Mouse (Mus musculus) forebrain, embryonic 16.5 days (tissue): Measurements from ENCODE around the gene Cavin1. TPM values are rescaled to one million over a fixed set of nuclear protein-coding genes. Genes with fewer than 3 reads are reported as not detected.

ENCODE experiments used
- ATAC-seq: fragments of 200-750 bp; cut with Nextera tagmentation; 2 replicates; pipeline ENCODE4 v1.8.0; 2017; ENCODE audit warnings: mild to moderate bottlenecking, moderate library complexity
- H3K27ac ChIP-seq: fragments of 300-500 bp; sonication (generic); 2 replicates; pipeline ENCODE4 v1.5.1; 2014; ENCODE audit warnings: low read length, control low read depth
- H3K27me3 ChIP-seq: fragments of 300-500 bp; sonication (generic); replicated peaks from 2 replicates; pipeline ENCODE4 v1.6.1; 2014; ENCODE audit warnings: low read length; ENCODE audit not compliant: control insufficient read depth, insufficient read depth
- H3K36me3 ChIP-seq: fragments of 300-500 bp; sonication (generic); 2 replicates; pipeline ENCODE4 v1.6.1; 2014; ENCODE audit not compliant: control insufficient read depth, insufficient read depth
- H3K4me1 ChIP-seq: fragments of 300-500 bp; sonication (generic); replicated peaks from 2 replicates; pipeline ENCODE4 v1.6.1; 2014; ENCODE audit warnings: low read length; ENCODE audit not compliant: control insufficient read depth, insufficient read depth
- H3K4me2 ChIP-seq: fragments of 300-500 bp; sonication (generic); 2 replicates; pipeline ENCODE4 v1.6.1; 2014; ENCODE audit warnings: mild to moderate bottlenecking, low read length, control low read depth
- H3K4me3 ChIP-seq: fragments of 300-500 bp; sonication (generic); replicated peaks from 2 replicates; pipeline ENCODE4 v1.5.1; 2014; ENCODE audit warnings: mild to moderate bottlenecking, low read length, control low read depth
- H3K9ac ChIP-seq: fragments of 300-500 bp; sonication (generic); replicated peaks from 2 replicates; pipeline ENCODE4 v1.6.1; 2014; ENCODE audit warnings: low read depth, low read length, control low read depth
- H3K9me3 ChIP-seq: fragments of 300-500 bp; sonication (generic); 2 replicates; pipeline ENCODE4 v1.6.1; 2016; ENCODE audit warnings: low read length; ENCODE audit not compliant: control insufficient read depth
- WGBS: fragments of 180-500 bp; shearing (Covaris S2); extraction: QIAGEN DNeasy Blood & Tissue Kit; methylation state at CpG from one replicate; pipeline ENCODE4 v1.1.7; 2014; 5-methylcytosine and 5-hydroxymethylcytosine counted together
- polyA plus RNA-seq: library from polyadenylated mRNA; unstranded; fragments of >200 nt; fragmentation: Nextera tagmentation; extraction: Ambion mirVana; gene quantifications from 2 replicates; pipeline ENCODE4 v1.2.1, GENCODE M21; 2015

Gene Cavin1
- polyA plus RNA-seq, 1 experiment from 2014 or later, result 33.6 TPM

DNA sequence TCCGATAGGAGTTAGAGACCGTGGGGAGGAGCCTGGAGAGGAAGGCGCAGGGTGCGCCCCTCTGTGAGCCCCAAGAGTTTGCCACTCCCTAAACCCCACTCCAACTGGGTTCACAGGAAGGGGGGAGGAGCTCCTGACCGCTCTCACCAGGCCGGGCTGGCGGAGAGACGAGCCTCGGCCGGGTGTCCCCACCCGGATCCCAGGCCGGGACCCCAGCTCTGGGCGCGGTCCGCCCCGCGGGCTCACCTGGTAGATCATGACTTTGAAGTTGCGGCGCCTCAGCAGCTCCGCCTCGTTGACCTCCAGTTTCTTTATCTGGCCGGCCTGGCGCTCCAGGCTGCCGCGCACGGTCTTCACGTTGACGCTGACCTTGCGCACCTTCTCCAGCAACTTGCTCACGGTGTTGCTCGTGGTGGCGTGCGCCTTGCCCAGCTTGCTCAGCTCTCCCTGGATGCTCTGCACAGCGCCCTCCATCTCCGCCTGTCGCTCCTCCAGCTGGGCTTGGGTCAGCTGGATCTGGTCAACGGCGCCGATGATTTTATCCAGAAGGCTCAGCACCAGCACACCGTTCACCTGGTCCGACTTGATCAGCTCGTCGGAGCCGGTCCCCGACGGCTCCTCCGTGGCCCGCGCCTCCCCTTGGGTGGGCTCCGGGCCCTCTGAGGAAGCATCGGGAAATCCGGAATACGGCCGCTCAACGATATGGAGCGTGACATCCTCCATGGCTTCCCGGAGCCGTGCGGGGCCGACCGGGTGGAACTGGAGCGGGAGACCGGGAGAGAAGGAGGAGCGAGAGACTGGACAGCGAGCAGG is 737 bp downstream of the Cavin1 start:
- no peak for ATAC-seq
- Histone ChIP-seq H3K36me3 (no peaks in the 10 kb centered on the region), H3K4me1 (peaks cover 11% of the 10 kb centered on the region), H3K27me3 (peaks cover 61% of the 10 kb centered on the region), H3K4me3 (peak overlapping the region; percentile 38), H3K27ac (no peak overlapping the region), H3K9me3 (no peaks in the 10 kb centered on the region), H3K9ac (peak overlapping the region; percentile 34), H3K4me2 (peak overlapping the region; percentile 38)
- under 1% methylated on average over 65 of the region's 65 CpGs for WGBS

DNA sequence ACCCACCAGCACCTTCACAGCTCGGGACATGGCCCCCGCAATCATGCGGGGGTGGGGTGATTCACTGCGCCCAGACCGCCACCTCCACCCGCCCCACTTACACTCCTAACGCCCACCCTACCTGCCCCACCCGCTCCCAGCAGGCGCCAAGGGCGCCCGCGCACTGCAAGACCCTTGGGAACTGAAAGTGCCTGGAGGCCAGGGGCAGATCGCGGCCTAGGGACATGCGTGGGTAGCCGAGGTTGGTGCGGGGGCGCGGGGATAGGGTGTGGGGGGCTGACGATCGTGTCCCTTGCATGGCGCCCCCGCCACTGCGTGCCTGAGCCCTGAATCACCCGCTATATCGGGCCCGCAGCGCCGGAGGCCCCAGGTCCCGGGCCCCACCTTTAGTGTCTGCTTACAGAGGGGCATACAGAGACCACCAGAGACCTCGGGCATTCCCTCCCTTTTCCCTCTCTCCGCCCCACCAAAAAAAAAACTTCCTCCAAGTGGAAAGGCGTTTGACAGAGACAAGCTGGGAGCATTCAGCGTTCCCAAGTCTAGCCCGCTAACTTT is 1.4 kb downstream of the Cavin1 start:
- Histone ChIP-seq H3K9me3 (no peaks in the 10 kb centered on the region), H3K27ac (no peak overlapping the region), H3K4me1 (peaks cover 11% of the 10 kb centered on the region), H3K36me3 (no peaks in the 10 kb centered on the region), H3K4me3 (peak overlapping the region; percentile 38), H3K27me3 (peaks cover 61% of the 10 kb centered on the region), H3K9ac (no peak overlapping the region), H3K4me2 (peak overlapping the region; percentile 38)
- no peak for ATAC-seq
- WGBS, result 13% methylated on average over 32 of the region's 35 CpGs

DNA sequence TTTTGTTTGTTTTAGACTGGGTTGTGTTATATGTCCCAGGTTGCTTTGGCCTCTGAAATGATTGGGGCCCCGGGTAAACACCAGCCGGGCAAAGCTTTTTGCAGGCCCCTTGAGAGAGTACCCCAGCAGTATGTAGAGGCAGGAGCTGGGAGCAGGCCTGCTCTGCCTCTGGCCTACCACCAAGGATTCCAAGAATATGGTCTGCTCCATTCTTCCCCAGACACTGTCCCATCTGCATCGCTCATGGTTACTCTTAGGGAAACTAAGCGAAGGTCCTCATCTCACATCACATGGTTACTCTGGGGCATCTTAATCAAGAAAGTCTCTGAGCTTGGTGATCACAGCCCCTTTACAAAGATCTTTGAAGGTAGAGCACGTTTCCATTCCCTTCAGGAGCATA is 2.2 kb downstream of the Cavin1 start:
- H3K4me3 ChIP-seq, result no peak overlapping the region
- H3K4me2 ChIP-seq, result no peak overlapping the region
- peaks cover 61% of the 10 kb centered on the region for H3K27me3 ChIP-seq
- ATAC-seq, result no peak
- H3K9ac ChIP-seq, result no peak overlapping the region
- WGBS, result 79% methylated on average over 5 of the region's 5 CpGs
- peaks cover 11% of the 10 kb centered on the region for H3K4me1 ChIP-seq
- no peaks in the 10 kb centered on the region for H3K9me3 ChIP-seq
- no peak overlapping the region for H3K27ac ChIP-seq
- no peaks in the 10 kb centered on the region for H3K36me3 ChIP-seq

DNA sequence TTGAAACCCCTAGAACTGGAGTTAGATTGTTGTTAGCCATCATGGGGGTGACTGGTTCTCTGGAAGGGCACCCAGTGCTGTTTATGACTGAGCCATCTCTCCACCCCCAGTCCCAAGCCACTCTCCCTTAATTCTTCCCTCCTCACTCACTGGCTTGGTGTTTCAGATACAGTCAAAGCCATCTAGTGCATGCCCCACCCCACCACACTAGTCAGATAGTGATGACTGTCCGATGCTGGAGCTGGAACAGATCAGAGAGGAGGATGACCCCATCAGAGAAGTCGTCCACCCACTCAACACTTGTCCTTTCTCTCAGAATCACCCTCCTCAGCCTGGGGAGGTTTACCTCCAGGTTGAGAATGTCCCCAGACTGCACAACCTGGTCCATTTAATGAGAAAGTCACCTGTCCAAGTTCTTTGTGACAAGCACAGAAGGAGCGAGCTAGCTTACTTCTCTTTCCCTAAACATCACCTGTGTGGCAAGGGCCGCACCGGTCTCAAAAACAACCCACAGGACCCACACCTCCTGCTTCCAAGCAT is 2.7 kb downstream of the Cavin1 start:
- Histone ChIP-seq H3K9ac (no peak overlapping the region), H3K9me3 (no peaks in the 10 kb centered on the region), H3K27ac (no peak overlapping the region), H3K4me1 (peaks cover 11% of the 10 kb centered on the region), H3K36me3 (no peaks in the 10 kb centered on the region), H3K27me3 (peaks cover 55% of the 10 kb centered on the region), H3K4me2 (no peak overlapping the region), H3K4me3 (no peak overlapping the region)
- 82% methylated on average over 5 of the region's 5 CpGs for WGBS
- no peak for ATAC-seq

DNA sequence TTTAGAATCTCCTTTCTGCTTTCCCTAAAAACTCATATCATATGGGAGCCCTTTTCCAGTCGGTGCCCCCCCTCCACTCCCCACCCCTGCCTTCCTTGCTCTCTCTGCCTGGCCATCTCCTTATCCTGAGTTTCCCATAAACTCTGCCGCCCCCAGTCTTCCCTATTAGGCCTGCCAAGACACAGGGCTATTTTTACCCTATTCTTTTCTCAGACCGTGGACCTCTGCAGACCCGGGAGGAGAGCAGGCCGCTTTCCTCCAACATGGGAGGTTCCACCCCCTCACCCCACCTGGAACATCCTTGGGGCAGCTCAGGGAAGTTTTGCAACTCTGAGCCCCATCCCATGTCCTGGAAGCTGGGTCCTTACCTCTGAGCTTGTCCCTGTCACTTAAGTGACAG is 3.3 kb downstream of the Cavin1 start:
- H3K4me1 ChIP-seq, result peaks cover 11% of the 10 kb centered on the region
- H3K9me3 ChIP-seq, result no peaks in the 10 kb centered on the region
- H3K27me3 ChIP-seq, result peaks cover 51% of the 10 kb centered on the region
- H3K4me3 ChIP-seq, result no peak overlapping the region
- H3K4me2 ChIP-seq, result no peak overlapping the region
- H3K27ac ChIP-seq, result no peak overlapping the region
- ATAC-seq, result no peak
- 72% methylated on average over 5 of the region's 5 CpGs for WGBS
- no peak overlapping the region for H3K9ac ChIP-seq
- H3K36me3 ChIP-seq, result no peaks in the 10 kb centered on the region

DNA sequence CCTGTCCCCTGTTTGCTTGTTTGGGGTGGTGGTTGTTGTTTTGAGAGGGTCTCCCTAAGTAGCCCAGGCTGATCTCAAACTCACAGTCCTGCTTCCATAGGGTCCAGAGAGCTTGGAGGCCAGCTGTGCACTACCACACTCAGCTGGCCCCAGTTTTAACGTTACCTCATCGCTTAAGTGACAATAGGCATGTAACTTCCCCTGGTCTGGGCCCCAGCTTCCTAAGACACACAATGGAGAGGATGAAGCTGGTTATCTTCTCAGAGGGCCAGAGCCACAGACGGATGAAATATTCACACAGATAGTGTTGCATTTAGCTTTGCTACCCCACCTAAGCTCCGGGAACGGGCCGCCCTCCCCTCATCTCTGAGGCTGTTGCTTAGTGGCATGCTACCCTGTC is 4.9 kb downstream of the Cavin1 start:
- no peak for ATAC-seq
- no peak overlapping the region for H3K4me3 ChIP-seq
- no peak overlapping the region for H3K27ac ChIP-seq
- no peak overlapping the region for H3K9ac ChIP-seq
- H3K4me1 ChIP-seq, result peaks cover 11% of the 10 kb centered on the region
- H3K9me3 ChIP-seq, result no peaks in the 10 kb centered on the region
- no peaks in the 10 kb centered on the region for H3K36me3 ChIP-seq
- no peak overlapping the region for H3K4me2 ChIP-seq
- peaks cover 38% of the 10 kb centered on the region for H3K27me3 ChIP-seq
- WGBS, result 73% methylated on average over 6 of the region's 6 CpGs

DNA sequence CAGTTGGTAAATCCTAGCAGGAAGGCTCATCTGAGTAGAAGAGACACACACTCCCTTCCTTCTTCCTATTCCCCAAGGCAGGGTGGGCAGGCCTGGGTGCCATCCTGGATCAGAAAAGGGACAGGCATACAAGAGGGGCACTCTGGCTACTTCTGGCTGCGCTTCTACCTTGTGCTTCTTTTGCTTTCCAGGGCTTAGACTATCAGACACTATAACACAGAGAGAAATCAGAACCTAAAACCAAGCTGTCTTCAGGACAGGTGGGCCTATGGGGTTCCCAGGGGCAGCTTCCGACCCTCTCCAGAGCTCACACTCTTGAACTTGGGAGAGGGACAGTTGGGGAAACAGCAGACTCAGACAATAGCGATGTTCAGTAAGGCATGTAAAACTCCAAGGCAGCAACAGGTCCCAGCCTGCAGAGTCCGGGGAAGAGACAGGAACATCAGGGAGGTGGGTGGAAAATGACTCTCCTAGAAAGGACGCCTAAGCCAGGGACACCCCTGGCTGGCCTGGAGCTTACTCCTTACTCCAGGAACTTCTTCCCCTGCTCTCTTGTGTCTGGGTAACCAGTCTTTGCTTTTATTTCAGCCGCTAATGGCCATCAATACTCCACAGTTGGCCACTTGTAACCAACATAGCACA is 5.7 kb downstream of the Cavin1 start:
- Histone ChIP-seq H3K4me1 (peaks cover 9% of the 10 kb centered on the region), H3K27ac (no peak overlapping the region), H3K27me3 (peaks cover 32% of the 10 kb centered on the region), H3K9me3 (no peaks in the 10 kb centered on the region), H3K4me2 (no peak overlapping the region), H3K9ac (no peak overlapping the region), H3K36me3 (no peaks in the 10 kb centered on the region), H3K4me3 (no peak overlapping the region)
- ATAC-seq, result no peak
- WGBS, result 80% methylated on average over 6 of the region's 6 CpGs

DNA sequence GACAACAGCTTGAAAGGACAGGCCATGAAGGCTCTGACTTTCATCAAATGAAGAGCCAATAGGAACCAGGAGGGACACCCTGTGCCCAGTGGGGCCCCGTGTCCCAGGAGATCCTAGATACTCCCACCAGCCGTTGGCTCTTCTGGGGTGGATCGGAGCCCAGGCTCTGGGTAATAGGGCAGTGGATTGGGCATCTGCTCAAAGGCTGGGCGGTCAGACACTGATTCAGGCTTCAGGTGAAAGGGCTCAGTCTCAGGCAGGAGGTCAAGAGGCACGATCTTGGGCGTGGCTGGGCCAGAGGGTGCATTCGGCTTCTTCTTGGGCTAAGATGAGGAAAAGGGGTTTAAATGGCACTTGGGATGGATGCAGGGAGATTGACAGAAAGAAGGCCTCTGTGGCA is 6.5 kb downstream of the Cavin1 start:
- Histone ChIP-seq H3K4me3 (no peak overlapping the region), H3K4me2 (no peak overlapping the region), H3K36me3 (no peaks in the 10 kb centered on the region), H3K27me3 (peaks cover 29% of the 10 kb centered on the region), H3K9ac (no peak overlapping the region), H3K4me1 (peaks cover 4% of the 10 kb centered on the region; the same call in 1 of the 2 replicates), H3K27ac (no peak overlapping the region), H3K9me3 (no peaks in the 10 kb centered on the region)
- 89% methylated on average over 7 of the region's 7 CpGs for WGBS
- no peak for ATAC-seq

DNA sequence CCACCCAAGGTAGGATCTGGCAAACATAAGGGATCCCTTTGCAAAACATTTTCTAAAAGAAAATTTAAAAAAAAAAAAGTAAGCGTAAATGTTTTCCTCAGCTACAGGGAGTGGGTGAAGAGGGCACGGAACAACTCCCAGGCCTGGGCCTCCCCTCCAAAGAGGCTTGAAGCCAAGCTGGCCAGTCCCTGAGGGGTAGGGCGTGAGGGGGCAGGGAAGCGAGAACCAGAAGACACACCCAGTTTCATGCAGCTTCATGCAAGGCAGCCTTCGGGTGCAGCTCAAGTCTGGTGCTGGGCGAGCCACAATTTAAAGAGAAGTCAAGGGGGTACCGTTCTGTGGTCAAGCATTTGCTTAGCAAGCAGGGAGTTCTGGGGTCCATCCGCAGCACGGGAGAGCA is 7.0 kb downstream of the Cavin1 start:
- no peak overlapping the region for H3K4me2 ChIP-seq
- H3K4me3 ChIP-seq, result no peak overlapping the region
- peaks cover 9% of the 10 kb centered on the region for H3K4me1 ChIP-seq
- no peak for ATAC-seq
- no peak overlapping the region for H3K27ac ChIP-seq
- no peak overlapping the region for H3K9ac ChIP-seq
- H3K36me3 ChIP-seq, result no peaks in the 10 kb centered on the region
- no peaks in the 10 kb centered on the region for H3K9me3 ChIP-seq
- H3K27me3 ChIP-seq, result peaks cover 29% of the 10 kb centered on the region
- WGBS, result 85% methylated on average over 9 of the region's 9 CpGs
